Mouse (Mus musculus): ENCODE data around the gene Scrn1.

Scrn1 gene

DNA sequence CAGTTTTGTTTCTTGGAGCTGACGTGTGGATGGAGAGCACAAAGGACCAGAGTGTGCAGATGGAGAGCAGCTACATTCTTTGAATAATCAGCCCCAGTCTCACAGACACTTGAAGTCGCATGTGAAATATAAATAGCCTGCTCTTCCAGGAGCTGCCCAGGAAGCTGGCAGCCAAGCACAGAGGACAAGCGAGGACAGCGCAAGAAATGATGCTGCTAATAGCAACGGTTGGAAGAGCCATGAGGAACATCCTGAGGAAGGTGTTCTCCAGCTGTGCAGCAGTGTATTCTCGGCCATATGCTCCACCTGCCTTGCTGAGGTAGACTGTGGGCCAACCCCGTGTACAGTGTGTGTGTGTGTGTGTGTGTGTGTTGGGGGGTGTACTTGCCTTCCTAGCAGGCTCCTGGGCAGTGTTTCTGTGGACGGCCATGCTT is 35.2 kb downstream of the Scrn1 start:
- DNase-seq (ENCODE audit: low spot score in 2 of 2), result no peak

DNA sequence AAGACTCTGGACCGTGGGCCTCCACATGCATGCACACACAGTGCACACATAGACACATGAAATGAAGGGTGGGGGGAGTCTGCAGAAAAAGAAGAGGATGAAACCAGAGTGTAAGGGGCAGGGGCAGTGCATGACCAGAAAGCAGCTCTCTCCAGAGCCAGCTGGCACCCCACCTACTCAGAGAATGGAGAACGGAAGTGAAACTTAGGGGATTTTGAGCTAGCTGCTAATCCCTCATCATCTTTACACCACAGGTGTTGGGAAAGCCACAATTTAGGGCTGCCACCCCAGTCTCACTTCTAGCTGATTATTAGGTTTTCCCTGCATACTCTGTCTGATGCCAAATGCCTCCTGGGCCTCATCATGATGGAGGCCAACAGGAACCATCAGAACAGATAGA is 36.1 kb downstream of the Scrn1 start:
- no peak for DNase-seq (ENCODE audit: low spot score in 2 of 2)

DNA sequence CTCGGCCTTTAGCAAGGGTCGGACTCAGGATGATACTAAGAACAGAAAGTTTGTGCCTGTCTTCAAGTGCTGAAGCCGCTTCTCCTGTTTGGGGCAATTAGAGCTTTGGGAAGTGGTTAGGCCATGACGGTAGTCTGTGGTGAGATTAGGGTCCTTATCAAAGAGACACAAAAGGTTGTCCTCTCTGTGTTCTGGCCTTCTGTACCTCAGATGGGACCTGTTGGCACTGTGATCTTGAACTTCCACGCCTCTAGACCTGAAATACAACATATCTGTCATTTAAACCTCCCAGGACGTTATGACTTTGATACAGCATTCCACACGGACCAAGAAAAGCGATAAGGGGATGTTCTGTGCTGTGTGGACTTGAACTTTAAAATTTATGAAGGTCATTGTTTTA is 37.6 kb downstream of the Scrn1 start:
- no peak for DNase-seq (ENCODE audit: low spot score in 2 of 2)

DNA sequence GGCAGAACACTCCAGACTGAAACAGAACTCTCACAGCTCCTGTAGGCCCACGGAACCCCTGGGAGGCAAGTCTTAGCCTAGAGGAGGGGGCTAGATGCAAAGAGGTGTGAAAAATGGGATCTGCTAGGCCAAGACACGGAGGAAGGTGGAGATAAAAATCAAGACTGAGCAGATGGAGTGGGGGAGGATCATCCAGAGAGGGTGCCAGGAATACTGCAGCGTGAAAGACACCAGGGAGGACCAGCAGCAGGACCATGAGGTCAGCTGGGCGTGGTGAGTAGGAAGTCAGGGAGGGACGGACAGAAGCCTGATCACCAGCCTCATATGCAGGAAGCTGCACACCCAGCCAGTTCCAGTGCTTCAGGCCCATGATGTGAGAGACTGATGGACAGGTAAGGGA is 47.5 kb downstream of the Scrn1 start:
- no peak for DNase-seq (ENCODE audit: low spot score in 2 of 2)

DNA sequence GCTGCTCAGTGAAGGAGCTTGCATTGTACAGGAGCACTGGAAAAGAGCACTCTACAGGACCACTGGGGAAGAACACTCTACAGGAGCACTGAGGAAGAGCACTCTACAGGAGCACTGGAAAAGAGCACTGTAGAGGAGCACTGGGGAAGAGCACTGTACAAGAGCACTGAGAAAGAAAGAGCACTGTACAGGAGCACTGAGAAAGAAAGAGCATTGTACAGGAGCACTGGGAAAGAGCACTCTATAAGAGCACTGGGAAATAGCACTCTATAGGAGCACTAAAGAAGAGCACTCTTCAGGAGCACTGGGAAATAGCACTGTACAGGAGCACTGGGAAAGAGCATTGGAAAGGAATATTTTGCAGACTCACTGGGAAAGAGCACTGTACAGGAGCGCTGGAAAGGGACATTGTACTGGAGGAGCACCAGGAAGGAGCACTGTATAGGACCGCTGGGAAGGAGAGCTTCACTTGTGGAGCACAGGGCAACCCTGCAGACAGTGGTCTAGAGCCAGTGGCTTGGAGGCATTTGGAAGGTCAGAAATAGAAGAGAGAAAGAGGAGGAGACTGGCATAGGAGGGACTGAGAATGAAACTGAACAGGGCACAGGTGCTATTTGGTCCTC is 49.7 kb downstream of the Scrn1 start:
- no peak for DNase-seq (ENCODE audit: low spot score in 2 of 2)

DNA sequence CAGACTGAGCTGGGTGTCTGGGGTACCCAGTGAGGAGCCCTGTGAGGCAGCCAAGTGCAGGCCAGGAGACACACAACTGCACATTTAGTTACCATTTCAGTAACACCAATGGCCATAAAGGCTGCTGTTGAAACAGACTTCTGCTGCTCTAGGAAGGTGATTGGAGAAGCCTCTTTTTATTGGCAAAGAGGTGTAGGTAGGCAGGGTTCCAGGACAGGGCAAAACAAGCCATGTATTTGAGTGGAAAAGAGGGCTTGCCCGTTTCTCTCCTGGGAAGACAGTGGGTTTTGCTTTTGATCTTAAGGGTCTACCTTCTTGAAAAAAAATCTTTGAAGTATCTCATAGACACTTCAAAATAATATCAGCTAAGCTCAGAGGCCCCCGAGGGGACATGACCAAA is 54.0 kb downstream of the Scrn1 start:
- DNase-seq (ENCODE audit: low spot score in 2 of 2), result no peak

DNA sequence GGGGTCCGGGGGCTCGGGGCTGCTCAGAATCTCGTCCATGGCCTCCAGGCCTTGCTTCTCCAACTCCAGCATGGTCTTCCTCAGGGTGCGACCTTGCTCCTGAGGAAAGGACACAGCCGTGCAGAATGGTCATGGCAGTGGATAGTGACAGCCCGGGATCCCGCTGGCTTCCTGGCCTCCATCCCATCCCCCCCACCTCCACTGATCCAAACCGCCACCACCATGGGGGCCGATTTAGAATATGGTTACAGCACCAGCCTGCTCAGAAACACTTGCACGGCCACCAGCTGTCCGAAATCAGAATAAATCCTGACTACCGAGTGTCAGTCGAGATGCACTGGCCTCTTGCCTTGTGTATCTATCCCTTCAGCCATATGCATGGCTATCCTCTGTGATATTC is 57.0 kb downstream of the Scrn1 start:
- DNase-seq (ENCODE audit: low spot score in 2 of 2), result no peak

DNA sequence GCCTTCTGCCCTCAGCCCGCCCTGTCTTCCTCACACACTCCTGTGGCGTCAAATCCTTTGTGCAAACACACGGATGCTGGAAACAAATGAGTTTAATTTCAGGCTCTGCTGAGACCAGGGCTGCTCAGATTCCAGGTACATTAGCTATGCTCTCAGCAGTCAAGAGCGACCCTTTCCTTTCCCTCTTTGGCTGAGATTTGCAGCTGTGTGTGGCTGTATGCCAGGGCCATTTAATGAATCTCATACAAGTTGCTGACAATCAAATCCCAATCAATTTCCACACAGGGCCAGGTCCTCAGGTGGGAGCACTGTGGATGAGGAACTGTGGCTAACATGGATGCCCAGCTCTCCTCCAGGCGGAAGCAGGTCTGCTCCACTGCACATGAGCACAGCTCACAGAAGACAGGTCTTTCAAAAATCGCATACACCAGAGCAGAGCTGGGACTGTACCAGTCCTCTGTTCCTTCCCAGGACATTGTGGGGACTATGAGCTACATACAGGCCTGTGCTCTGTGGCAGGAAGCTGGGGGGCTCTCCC is 58.0 kb downstream of the Scrn1 start:
- DNase-seq (ENCODE audit: low spot score in 2 of 2), result no peak

DNA sequence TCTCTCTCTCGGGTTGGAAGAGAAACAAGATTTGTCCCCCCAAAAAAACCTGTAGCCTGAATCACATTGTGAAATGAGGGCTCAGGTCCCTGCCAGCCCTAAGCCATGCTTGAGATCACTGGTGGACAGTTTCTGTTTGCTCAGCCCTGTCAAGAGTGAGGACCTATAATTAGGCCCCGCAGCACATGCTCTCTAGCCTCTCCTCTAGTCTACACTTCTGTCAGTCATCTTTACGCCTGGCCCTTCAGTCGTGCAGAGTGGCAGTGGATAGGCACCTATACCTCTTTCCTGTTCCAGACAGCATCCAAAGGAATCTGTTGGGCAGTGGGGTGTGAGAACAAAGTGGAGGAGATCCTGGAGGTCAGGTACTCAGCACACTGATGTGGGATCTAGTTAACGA is 58.5 kb downstream of the Scrn1 start:
- DNase-seq (ENCODE audit: low spot score in 2 of 2), result no peak

DNA sequence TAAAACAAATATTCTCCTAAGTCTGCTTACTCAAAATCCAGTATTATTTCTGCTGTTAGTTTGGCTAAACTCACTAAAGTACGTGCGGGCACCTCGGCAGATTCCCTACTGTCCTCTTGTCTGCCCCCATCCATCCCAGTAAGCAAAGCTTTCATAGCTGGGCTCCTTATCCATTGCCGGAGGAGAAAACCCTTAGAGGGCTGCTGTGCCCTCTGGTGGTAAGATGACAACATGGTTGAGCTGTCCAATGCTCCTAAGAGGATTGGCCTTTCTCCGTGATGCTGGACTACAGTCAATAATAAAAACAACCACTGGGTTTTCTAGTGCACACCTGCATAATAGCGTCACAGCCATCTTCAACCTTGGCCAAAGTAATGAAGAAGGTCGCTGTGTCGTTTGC is 59.3 kb downstream of the Scrn1 start:
- DNase-seq (ENCODE audit: low spot score in 2 of 2), result no peak

DNA sequence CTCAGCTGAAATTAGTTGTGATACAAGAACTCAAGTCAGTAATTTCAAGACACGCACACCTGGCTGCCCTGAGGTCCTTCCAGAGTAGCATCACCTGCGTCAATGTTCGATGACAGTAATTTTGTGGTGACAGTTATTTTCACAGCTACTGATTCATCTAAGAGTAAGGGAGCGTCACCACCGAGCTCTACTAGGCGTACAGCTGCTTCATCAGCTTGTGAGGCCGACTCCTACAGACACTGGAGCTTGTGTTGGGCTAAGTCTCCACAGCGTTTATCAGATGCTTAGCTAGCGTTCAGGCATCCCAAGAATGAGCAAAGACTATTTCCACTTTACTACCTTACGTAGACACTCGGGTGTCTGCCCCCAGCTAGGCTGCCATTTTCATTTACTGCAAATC is 60.0 kb downstream of the Scrn1 start:
- no peak for DNase-seq (ENCODE audit: low spot score in 2 of 2)

DNA sequence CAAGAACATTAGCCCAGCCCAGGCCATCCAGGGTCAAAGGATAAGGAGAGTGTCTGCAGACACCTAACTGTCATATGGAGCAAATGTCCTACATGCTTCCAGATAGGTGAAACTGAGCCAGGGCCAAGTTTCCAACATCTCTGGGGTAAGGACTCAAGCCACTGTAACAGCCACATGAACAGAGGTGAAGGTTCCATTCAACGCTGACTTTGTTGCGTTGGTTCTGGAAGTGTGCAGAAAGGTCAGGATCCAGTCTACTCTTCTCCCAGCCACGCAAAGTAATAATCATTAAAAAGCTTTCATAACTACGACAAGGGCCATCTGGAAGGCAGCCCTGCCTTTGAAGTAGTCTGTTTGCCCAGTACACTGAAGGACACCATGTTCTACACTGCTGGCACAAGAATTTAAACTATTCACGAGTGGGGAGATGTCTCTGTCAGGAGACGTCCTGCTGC is 63.6 kb downstream of the Scrn1 start:
- no peak for DNase-seq (ENCODE audit: low spot score in 2 of 2)

DNA sequence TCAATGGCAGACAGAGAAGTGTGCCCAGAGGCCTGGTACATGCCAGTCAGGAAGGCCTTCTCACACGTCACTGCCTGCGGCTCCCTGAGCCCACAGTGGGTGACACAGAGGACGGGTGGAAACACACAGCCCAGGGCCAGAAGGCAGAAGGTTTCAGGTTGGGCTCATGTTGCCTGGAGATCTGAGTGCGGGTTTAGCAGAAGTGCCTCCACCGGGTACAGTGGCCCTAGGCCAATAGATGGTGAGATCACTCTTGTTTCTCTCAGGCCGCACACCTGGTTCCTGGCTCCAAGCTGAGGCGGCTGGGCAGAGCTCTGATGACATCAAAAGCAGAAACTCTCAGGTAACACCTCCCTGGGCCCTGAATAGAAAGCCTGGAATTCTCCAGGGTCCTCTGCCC is 70.1 kb downstream of the Scrn1 start:
- DNase-seq (ENCODE audit: low spot score in 2 of 2), result no peak

DNA sequence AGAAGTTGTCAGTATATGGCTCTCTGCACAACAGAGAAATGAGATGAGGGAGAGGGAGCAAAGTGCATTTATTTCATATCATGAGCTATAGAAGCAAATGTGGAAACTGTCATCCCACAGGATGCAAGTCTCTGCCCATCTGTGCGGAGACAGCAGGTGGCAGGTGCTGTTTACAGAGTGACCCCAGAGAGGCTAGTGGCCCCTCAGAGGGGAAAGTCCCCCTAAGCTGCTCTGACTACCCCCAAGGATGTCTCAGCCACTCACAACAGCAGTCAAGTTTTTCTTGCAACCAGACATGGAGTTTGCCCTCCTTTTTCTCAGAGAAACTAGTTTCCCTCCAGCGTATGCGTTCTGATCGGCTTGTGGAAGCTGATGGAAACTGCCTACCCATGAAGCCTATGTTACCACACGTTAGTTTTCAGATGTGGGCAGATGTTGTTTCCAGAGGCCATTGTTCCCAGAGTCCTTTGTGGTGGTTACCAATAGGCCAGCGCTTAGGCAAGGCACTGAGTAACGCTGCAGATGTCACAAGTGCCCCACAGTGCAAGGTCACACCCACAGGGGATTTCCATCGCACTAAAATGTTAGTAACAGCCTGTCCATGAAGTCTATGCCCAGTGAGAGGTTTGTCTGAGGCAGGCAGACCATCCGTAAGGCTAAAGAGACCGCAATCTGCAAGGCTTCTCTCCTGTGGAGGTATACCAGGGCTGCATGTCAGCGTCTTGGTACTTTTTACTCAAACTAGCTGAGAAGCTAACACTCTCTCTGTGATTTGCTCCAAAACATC is 71.5 kb downstream of the Scrn1 start:
- DNase-seq (ENCODE audit: low spot score in 2 of 2), result no peak

DNA sequence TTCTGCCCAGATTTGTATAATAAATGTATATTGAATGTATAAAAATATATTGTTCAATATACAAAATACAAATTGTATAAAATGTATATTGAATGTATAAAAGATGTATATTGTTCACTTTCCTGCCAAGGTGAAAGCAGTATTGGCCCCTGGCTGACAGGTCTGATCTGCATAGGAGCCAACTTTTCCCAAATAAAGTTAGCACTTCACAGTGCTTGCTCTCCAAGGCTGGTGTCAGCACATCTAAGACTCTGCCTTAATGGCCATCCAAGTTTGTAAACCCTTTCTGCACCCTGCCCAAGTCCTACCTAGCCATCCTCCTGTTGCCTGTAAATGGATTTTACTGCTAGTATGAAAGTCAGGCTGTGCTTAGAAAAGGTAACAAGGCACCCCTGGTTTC is 72.2 kb downstream of the Scrn1 start:
- no peak for DNase-seq (ENCODE audit: low spot score in 2 of 2)

DNA sequence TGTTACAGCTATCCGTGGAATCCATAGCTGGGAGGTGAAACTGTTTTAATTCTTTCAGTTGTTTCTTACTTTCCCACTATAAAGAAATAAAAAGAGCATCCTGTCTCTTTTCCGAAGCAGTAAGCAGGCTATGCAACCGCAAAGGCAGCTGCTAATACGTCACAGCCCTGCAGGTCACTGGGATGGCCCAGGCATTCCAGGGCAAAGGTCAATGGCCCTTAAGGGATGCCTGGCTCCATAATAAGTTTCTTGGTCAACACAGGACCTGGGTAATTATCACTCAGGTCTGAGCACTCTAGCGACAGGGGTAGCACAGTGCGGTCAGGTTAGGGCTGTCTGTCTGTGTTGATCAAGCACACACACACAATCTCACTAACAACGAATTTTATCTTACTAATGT is 75.2 kb downstream of the Scrn1 start:
- no peak for DNase-seq (ENCODE audit: low spot score in 2 of 2)

DNA sequence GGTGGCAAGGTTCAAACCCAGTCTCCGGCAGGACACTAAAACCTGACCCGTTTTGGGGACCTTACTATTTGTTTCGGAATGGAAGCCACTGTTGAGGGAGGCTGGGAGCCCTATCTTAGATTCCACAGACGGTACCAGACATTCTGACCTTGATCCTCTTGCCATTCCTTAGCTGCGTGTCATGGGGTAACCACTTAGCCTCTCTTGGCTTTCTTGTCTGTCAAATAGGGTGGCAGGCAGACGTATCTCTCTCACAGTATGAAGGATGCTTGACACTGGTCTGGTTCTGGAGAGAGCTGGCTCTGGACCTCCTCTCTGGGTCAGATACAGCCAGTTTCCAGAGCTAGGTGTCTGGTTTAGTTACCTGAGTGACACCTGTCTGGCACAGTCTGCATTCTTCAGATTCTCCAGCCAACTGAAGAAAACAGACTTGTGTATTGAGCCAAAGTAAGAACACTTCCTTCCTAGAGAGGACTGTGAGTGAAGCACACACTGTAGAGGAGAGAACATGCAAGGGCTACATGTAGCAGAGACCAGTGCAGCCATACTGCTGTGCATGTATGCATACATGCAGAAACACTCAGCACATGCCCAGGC is 80.2 kb downstream of the Scrn1 start:
- DNase-seq (ENCODE audit: low spot score in 2 of 2), result no peak

DNA sequence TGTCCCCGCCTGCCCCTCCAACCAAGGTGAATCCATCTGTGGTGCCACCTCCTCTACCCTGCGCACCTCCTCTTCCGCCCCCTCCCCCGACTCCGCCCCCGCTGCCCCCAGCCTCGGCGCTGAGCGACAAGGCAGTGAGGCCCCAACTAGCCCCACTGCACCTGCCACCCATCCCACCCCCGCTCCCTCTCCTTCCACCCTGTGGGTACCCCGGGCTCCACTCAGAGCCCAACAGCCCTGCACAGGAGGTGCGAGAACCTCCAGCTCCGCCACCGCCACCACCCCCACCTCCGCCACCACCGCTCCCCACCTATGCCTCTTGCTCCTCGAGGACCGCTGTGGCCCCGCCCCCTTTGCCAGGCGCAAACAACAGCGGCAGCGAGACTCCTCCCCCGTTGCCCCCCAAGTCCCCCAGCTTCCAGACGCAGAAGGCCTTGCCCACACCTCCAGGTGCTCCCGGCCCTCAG is 80.8 kb downstream of the Scrn1 start:
- DNase-seq (ENCODE audit: low spot score in 2 of 2), result no peak

DNA sequence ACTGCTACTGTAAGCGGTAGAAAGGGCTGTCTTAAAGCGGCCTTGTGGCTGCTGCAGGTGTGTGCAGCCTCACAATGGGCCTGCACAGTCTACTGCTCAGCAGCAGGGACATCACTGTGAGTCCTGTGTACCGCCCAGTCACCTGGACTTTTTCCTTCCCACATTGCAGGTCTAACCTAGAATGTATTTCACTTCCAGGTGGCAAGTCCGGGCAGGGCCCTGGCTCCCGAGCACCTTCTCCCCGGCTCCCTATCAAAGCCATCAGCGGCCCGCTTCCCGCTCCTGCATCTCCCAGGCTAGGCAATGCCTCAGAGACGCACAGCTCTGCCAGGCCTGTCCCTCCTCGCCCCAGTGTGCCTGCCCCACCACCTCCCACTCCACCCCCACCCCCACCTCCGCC is 81.3 kb downstream of the Scrn1 start:
- DNase-seq (ENCODE audit: low spot score in 2 of 2), result no peak

DNA sequence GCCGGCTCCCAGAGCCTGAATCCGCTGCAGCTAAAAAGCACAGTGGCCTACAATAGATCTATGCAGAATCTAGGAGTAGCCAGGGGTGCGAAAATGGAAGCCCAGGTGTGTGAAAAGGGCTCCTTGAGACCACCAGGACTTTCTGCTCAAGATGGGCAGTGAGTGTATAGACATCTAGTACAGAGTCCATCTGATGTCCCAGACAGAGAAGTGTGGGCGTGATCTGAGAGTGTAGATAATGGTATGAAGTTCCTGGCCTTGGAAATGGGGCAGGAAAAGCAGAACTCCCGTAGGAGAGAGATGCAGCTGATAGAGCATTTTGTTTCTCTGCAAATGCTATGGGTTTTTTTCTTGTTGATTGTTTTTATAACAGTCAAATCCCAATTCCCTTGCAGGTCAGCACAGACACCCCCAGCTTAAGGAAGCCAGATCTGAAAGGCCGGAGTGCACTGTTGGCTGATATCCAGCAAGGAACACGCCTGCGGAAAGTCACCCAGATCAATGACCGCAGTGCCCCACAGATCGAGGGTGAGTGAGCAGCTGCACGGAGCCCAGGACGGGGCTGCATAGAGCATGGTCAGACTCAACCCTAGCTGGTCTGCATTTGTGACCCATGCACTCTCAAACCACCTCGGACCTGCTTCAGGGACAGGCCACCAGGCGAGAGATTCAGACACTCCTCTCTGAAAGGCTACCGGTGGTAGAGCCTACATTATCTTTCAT is 84.7 kb downstream of the Scrn1 start:
- DNase-seq (ENCODE audit: low spot score in 2 of 2), result no peak

DNA sequence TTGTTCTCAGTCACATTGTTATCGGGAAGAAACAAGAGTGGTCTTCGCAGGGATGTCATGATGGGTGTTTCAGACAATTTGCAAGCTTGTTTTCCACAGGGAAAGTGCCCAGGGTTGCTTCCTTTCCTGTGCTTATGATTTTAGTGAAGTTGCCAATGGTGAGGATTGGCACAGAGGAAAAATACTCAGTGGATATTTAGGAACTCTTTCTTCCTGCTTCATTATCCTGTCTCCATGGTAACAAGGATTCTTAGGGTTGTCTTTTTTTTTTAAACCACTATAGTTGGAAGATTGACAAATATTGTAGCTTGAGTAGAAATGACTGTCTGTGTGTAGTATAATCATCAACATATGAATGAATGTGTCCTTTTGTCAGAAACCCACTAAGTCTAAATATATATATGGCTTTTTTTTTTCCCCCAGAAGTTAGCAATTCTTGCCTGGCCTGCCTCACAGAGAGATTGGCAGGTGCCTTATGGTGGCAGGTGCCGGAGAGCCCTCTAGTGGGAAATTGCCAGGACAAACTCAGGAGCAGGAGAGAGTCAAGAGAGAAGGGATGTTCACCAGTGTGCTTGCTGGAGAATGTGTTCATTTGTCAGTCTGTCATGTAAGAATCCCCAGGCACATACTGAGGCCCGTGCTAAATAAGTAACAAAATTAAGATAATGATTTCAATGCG is 87.5 kb downstream of the Scrn1 start:
- no peak for DNase-seq (ENCODE audit: low spot score in 2 of 2)
